Mouse (Mus musculus): ENCODE data around the gene Troap. TPM values are rescaled to one million over a fixed set of nuclear protein-coding genes. Genes with fewer than 3 reads are reported as not detected.

The Troap gene
- polyA plus RNA-seq, 1 experiment from 2014 or later, result 50.2 TPM

DNA sequence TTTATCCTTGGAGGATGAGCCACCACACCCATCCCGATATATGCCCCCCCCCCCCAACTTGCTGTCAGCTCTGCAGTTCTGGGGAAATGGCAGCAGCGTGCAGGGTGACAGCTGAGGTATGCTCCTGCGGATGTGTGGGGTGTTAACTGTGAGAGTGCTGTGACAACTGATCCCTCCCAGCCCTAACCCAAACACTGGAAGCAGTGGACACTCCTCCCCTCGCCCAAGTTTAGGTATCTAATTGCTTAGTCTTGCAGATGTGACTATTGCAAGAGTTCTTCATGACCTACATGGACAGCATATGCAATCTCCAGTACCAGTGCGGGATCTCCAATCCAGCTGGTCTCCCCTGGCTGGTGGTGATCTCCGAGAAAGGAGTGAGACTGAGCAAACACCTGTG is 21.0 kb downstream of the Troap start:
- Histone ChIP-seq H3K4me3 (peak overlapping the region; percentile 35), H3K4me1 (peaks cover 75% of the 10 kb centered on the region), H3K27ac (replicated peaks) (no peak overlapping the region), H3K36me3 (no peaks in the 10 kb centered on the region), H3K9me3 (replicated peaks) (no peaks in the 10 kb centered on the region), H3K27me3 (ENCODE audit: low read depth, poor library complexity, severe bottlenecking) (peaks cover 99% of the 10 kb centered on the region)
- WGBS, result 3% methylated on average over 6 of the region's 6 CpGs
- DNase-seq (ENCODE audit: low spot score), result no peak

DNA sequence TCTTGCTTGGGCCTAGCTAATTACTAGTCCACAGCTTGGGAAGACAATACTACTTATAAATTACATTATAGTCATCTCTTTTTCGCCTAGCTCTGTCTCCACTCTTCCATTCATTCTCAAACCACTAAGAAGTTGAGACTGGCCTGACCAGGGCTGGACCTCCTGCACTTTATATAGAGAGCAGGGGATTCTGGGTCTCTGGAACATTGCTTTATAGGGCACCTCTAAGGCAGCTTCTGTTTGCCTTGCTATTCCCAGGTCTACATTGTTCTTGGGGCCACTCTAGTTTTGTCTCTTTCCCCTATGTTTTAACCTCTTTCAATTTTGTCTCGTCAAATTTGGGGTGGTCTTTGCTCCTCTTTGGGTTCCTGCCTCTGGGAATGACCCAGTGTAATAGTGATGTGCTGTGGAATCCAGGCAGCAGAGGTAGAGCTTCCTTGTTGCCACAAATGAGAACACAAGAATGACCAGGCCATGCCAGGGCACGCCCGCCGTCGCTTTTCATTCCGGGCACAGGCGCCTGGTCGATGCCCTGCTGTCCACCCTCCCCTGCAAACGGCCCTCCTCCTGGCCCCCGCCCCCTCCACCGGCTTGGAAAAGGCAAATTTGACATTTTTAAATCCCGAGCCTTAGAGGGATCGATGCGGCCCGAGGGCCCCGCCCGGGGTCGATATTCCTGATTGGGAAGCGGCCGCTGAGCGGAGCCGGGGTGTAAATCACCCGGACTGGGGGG is 21.9 kb downstream of the Troap start:
- peaks cover 99% of the 10 kb centered on the region for H3K27me3 ChIP-seq (ENCODE audit: low read depth, poor library complexity, severe bottlenecking)

DNA sequence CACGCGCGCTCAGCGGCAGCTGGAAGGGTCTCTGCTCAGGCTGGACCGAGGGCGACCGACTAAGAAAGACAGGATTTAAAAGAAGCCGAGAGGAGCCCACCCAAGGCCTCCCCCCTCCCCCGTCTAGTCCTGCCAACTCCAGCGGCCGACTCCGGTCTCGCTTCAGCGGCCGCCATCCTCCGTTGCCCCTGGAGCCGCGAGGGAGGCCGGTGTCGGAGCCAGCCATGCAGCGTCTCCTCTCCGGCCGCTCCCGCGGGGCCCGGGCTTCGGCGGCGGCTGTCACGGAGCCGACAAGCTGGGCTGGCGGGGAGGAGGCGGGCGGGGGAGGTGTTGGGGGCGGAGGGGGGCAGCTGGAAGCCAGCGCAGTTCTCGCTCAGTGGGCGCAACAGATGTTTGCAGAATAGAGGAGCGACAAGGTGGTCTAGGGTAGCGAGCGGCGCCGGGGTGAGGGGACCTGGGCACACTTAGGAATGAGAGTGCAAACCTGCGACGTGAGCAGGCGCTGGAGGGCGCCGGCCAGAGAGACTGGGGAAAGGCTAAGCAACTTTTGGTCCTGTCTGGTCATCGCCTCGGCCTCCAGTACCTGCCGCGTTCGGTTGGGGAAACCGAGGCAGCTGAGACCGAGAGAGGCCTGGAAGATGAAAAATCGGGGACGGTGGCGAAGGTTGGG is 22.6 kb downstream of the Troap start:
- WGBS, result under 1% methylated on average over 57 of the region's 58 CpGs
- Histone ChIP-seq H3K9me3 (replicated peaks) (no peaks in the 10 kb centered on the region), H3K4me1 (peaks cover 67% of the 10 kb centered on the region), H3K27me3 (ENCODE audit: low read depth, poor library complexity, severe bottlenecking) (peaks cover 96% of the 10 kb centered on the region), H3K4me3 (peak overlapping the region; percentile 55), H3K36me3 (no peaks in the 10 kb centered on the region), H3K27ac (replicated peaks) (peak overlapping the region; percentile 76)
- DNase-seq (ENCODE audit: low spot score), result peak; percentile 75

More for the DNA sequence above, 21.9 kb downstream of the Troap start:
- peak overlapping the region; percentile 76 for H3K27ac ChIP-seq (replicated peaks)
- H3K4me1 ChIP-seq, result peaks cover 67% of the 10 kb centered on the region
- H3K9me3 ChIP-seq (replicated peaks), result no peaks in the 10 kb centered on the region
- WGBS, result 1% methylated on average over 24 of the region's 24 CpGs
- DNase-seq (ENCODE audit: low spot score), result no peak
- H3K36me3 ChIP-seq, result no peaks in the 10 kb centered on the region
- peak overlapping the region; percentile 55 for H3K4me3 ChIP-seq

DNA sequence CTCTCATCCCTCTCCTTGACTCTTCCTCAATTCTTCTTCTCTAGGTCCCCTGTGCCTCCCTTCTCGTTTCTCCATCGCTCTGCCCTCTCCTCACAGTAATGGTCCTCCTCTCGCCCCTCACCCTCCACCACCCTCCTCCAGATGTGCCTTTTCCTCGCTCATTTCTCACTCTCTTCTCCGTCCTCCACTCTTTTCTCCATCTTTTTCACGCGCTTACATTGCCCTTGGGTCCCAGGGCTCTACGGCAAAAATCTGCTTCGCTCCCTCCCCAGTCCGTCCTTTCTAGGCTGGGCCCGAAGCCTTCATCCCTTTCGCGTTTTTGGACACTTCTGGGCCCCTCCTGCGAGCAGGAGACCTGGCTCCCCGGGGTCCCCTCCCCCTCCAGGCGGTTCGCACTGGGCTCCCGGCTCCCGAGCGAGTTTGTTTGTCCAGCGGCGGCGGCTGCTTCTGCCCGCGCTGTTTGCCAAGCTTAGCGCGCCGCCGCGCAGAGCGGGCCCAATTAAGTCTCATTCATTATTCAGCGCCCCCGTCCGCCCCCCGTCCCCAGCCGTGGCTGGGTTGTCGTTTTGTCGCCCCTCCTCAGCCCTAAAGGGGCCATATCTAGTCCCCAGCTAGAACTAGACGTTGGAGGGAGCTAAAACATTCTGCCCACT is 23.6 kb downstream of the Troap start:
- WGBS, result under 1% methylated on average over 39 of the region's 39 CpGs
- Histone ChIP-seq H3K4me3 (peak overlapping the region; percentile 55), H3K4me1 (peaks cover 62% of the 10 kb centered on the region), H3K27me3 (ENCODE audit: low read depth, poor library complexity, severe bottlenecking) (peaks cover 86% of the 10 kb centered on the region), H3K27ac (replicated peaks) (peak overlapping the region; percentile 76), H3K9me3 (replicated peaks) (no peaks in the 10 kb centered on the region), H3K36me3 (no peaks in the 10 kb centered on the region)
- DNase-seq (ENCODE audit: low spot score), result peak; percentile 70

DNA sequence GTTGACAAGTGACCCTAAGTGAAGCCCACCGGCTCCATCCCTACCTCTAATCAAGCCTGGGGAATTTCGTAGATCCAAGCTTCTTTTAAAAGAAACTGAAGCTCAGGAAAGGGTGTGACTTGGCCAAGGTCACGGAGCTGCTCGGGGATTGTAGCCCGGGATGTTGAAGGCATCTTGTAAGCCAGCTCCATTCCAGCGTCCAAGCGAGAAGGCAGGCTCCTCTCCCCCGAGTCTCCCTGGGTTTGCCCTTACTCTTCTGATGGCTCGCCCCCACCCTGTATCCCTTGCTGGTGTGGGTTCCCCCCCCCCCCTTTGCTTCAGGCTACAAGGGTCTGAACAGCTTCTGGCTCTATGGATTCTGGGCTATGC is 24.1 kb downstream of the Troap start:
- Histone ChIP-seq H3K4me3 (peak overlapping the region; percentile 55), H3K9me3 (replicated peaks) (no peaks in the 10 kb centered on the region), H3K27me3 (ENCODE audit: low read depth, poor library complexity, severe bottlenecking) (peaks cover 81% of the 10 kb centered on the region), H3K36me3 (no peaks in the 10 kb centered on the region), H3K27ac (replicated peaks) (peak overlapping the region; percentile 76), H3K4me1 (peaks cover 57% of the 10 kb centered on the region)
- 2% methylated on average over 9 of the region's 9 CpGs for WGBS
- DNase-seq (ENCODE audit: low spot score), result no peak

DNA sequence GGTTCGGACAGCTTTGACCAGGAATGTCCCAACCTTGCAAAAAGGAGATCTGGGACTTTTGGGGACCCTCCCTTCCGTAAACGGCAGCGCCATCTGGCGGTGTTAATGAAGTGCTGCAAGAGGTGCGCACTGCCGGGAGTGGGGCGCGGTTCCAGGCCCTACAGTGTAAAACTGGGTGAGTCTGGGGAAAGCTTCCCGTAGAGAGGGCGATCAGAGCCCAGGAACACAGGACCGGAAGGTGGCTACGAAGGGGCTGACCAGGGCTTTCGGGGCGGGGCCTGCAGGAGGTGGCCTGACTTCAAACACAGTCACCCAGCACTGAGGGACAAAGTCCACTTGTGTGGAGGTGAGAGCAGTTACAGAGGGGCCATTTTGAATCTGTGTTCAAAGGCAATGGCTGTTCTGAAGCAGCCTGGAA is 24.8 kb downstream of the Troap start:
- Histone ChIP-seq H3K4me1 (peaks cover 52% of the 10 kb centered on the region), H3K9me3 (replicated peaks) (no peaks in the 10 kb centered on the region), H3K27me3 (ENCODE audit: low read depth, poor library complexity, severe bottlenecking) (peaks cover 75% of the 10 kb centered on the region), H3K27ac (replicated peaks) (peak overlapping the region; percentile 52), H3K4me3 (peak overlapping the region; percentile 55), H3K36me3 (no peaks in the 10 kb centered on the region)
- DNase-seq (ENCODE audit: low spot score), result peak; percentile 69
- under 1% methylated on average over 15 of the region's 15 CpGs for WGBS

DNA sequence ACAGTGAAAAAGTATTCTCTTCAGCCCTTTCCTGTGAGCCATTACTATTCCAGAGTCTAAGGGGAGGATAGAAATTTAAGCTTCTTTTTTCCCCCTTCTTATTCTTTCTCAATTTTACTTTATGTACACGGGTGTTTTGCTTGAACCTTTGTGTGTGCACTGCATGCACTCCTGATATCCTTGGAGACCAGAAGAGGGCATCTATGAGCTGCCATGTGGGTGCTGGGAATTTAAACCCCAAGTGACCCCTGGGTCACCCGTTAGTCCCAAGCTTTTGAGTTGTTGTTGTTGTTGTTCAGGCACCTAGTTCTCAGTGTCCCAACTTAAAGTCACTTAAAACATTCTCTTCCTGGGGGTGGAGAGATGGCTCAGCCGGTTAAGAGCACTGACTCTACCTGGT is 25.6 kb downstream of the Troap start:
- Histone ChIP-seq H3K27me3 (ENCODE audit: low read depth, poor library complexity, severe bottlenecking) (peaks cover 67% of the 10 kb centered on the region), H3K9me3 (replicated peaks) (no peaks in the 10 kb centered on the region), H3K27ac (replicated peaks) (no peak overlapping the region), H3K36me3 (no peaks in the 10 kb centered on the region), H3K4me3 (no peak overlapping the region), H3K4me1 (peaks cover 46% of the 10 kb centered on the region)
- DNase-seq (ENCODE audit: low spot score), result no peak
- WGBS, result 62% methylated on average over 3 of the region's 3 CpGs

DNA sequence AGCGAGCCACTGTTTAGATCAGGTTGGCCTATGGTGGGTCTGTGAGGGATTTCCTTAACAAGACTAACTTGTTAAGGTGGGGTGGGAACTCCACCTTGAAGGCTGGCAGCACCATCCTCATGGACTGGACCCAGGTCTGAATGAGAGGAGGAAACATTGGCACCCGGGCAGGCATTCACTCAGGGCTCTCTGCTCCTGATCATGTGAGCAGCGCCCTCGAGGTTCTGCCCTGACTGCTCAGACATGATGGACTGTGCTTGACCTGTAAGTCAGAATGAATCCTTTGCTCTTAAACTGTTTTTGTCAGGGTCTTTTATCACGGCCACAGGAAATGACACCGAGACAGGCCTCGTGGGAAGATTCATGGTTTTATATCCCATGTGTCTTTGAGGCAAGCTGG is 30.9 kb downstream of the Troap start:
- Histone ChIP-seq H3K4me1 (no peaks in the 10 kb centered on the region), H3K9me3 (replicated peaks) (no peaks in the 10 kb centered on the region), H3K27me3 (ENCODE audit: low read depth, poor library complexity, severe bottlenecking) (peaks cover 14% of the 10 kb centered on the region), H3K36me3 (no peaks in the 10 kb centered on the region), H3K4me3 (no peak overlapping the region), H3K27ac (replicated peaks) (no peak overlapping the region)
- no peak for DNase-seq (ENCODE audit: low spot score)
- 89% methylated on average over 7 of the region's 7 CpGs for WGBS

DNA sequence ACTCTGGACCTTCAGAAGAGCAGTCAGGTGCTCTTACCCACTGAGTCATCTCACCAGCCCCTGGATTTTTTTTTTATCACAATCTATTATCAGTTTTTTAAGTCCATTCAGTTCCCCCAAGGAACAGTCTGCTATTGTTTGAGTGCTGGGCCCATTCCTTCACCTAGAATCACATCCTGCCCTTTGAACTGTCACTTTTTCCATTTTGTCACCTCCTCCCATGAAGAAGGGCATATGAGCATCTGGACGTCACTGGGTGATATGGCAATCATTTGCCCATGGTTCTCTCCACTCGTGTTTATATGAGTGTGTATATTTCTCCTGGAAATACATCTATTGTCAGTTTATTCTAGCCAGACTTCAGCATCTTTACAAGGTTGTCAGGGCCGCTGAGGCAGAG is 33.5 kb downstream of the Troap start:
- H3K27ac ChIP-seq (replicated peaks), result no peak overlapping the region
- no peaks in the 10 kb centered on the region for H3K9me3 ChIP-seq (replicated peaks)
- H3K27me3 ChIP-seq (ENCODE audit: low read depth, poor library complexity, severe bottlenecking), result no peaks in the 10 kb centered on the region
- no peak for DNase-seq (ENCODE audit: low spot score)
- H3K4me3 ChIP-seq, result no peak overlapping the region
- H3K4me1 ChIP-seq, result no peaks in the 10 kb centered on the region
- WGBS, result 88% methylated on average over 3 of the region's 3 CpGs
- H3K36me3 ChIP-seq, result no peaks in the 10 kb centered on the region

DNA sequence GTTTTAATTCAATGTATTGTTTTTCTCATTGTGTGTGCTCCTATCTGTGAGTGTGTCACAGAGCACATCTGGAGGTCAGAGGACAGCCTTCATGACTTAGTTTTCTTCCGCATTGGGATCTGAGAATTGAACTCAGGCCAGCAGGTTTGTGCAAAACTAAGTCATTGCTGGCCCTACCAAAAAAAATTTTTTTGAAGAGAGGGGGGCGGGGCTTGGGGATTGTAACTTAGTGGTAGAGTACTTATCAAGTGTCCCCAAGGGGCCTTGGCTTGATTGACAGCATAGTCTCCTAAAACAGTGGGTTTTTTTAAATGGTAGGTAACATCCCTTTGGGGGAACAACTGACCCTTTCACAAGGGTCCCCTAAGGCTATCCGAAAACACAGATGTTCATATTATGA is 36.8 kb downstream of the Troap start:
- no peaks in the 10 kb centered on the region for H3K27me3 ChIP-seq (ENCODE audit: low read depth, poor library complexity, severe bottlenecking)
- DNase-seq (ENCODE audit: low spot score), result no peak
- 88% methylated on average over 3 of the region's 3 CpGs for WGBS
- H3K36me3 ChIP-seq, result no peaks in the 10 kb centered on the region
- peaks cover 14% of the 10 kb centered on the region for H3K4me1 ChIP-seq
- H3K4me3 ChIP-seq, result no peak overlapping the region
- H3K27ac ChIP-seq (replicated peaks), result no peak overlapping the region
- H3K9me3 ChIP-seq (replicated peaks), result no peaks in the 10 kb centered on the region

DNA sequence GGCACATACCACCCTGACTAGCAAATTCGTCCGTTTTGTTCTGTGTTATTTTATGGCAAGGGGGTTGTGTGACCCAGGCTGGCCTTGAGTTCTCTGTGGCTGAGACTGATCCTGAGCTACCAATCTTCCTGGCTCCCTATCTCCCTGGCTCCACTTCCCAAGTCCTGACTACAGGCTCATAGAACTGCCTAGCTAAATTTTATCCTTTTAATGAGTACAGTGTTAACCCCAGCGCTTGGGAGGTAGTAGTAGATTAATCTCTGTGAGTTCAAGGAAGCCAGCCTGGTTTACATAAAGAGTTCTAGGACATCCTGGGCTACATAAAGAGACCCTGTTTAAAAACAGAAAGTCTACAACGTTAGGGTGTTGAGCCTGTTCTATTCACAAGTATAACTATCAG is 37.4 kb downstream of the Troap start:
- DNase-seq (ENCODE audit: low spot score), result no peak
- H3K27me3 ChIP-seq (ENCODE audit: low read depth, poor library complexity, severe bottlenecking), result no peaks in the 10 kb centered on the region
- 68% methylated on average over 4 of the region's 4 CpGs for WGBS

DNA sequence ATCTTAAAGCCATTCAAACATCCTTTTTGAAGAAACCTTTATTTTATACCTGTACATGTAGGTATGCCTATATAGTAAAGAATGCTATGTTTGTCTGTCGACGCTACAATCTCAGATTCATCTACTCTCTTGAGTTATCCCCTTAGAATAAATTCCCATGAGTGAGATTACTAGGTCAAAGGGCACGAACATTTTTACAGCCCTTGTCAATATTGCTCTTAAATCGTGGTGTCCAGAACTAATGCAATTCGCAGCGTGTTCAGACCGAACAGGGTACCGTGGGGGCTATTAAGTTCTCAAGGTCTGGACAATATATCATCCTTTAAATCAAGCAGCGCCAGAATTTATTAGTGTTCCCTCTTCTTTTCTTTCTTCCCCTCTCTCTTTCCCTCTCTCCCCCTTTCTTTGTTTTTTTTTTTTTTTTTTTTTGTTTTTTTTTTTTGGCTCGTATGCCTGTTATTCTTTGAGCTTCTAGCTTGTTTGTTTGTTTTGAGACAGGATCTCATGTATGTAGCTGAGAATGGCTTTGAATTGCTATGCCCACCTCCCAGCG is 38.5 kb downstream of the Troap start:
- no peaks in the 10 kb centered on the region for H3K36me3 ChIP-seq
- no peak for DNase-seq (ENCODE audit: low spot score)
- no peaks in the 10 kb centered on the region for H3K27me3 ChIP-seq (ENCODE audit: low read depth, poor library complexity, severe bottlenecking)
- peaks cover 14% of the 10 kb centered on the region for H3K4me1 ChIP-seq
- H3K9me3 ChIP-seq (replicated peaks), result no peaks in the 10 kb centered on the region
- no peak overlapping the region for H3K27ac ChIP-seq (replicated peaks)
- WGBS, result 67% methylated on average over 11 of the region's 11 CpGs
- no peak overlapping the region for H3K4me3 ChIP-seq

More for the DNA sequence above, 37.4 kb downstream of the Troap start:
- Histone ChIP-seq H3K36me3 (no peaks in the 10 kb centered on the region), H3K27ac (replicated peaks) (no peak overlapping the region), H3K4me3 (no peak overlapping the region), H3K9me3 (replicated peaks) (no peaks in the 10 kb centered on the region), H3K4me1 (peaks cover 14% of the 10 kb centered on the region)

All from midbrain, embryonic 10.5 days (tissue).